Mouse (Mus musculus): ENCODE results near the gene Vmn2r81.
"Not testable (repeated sequence)": the region's sequence is repeated elsewhere in the genome, so short reads cannot be mapped to it uniquely, and the experiment has no call there.

Vmn2r81 gene

DNA sequence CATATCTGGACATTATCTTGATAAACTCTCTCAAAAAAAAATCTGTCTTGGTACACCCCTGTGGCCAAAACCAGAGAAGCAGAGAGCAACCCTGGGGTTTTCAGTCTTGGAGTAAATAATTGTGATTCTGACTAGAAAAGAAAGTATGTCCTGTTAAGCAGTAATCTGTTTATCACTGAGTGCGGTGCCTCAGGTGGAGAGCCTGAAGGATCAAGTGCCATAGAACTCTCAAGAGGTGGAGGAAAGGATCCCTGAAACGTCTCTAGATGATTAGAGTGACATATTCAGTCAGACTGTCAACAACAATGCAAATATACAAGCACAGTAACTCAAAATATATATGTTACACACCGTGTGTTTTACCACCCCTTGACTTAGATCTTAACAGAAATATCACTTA, at the start of gene Vmn2r81:
Gene Vmn2r81 (plus strand): TSS at position 301 of the 400 bp plus-strand sequence.
- not testable (repeated sequence) for DNase-seq

DNA sequence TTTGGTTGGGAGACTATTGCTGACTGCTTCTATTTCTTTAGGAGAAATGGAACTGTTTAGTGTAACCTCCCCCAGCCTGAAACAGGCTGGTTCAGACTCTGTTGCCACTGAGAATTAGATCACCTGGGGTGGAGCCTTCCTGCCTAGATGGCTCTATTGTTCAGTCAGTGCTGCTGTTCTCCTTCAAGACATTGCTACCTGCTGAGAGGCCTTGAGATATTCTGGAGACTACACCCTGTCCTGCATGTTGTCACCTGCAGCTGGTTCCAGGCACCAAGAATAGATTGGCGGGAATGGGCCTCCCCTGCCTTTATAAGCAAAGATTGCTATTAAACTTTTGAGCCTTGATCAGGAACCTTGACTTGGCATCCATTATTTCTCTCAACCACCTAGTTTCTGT, 47.5 kb upstream of the Vmn2r81 start:
- DNase-seq = not testable (repeated sequence)

- no peak for DNase-seq
Observed at GRCm38 (mm10) chr10:79220432-79220831, 27.1 kb upstream of the Vmn2r81 start.

DNA sequence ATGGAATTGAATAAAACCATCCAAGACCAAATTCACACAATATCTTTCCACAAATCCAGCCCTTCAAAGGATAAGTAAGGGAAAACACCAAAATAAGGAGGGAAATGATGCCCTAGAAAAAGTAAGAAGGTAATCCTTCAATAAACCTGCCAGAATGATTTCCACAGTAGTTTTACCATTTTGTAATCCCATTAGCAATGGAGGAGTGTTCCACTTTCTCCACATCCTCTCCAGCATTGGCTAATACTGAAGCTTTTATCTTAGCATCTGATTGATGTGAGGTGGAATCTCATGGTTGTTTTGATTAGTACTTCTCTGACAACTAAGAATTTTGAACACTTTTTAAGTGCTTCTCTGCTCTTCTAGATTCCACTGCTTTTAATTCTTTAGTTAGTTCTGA, 25.9 kb upstream of the Vmn2r81 start:
- DNase-seq = no peak

- DNase-seq = no peak
Observed at GRCm38 (mm10) chr10:79222214-79222613, 25.3 kb upstream of the Vmn2r81 start.

- not testable (repeated sequence) for DNase-seq
Observed at GRCm38 (mm10) chr10:79322033-79322736, 74.7 kb downstream of the Vmn2r81 start.

- no peak for DNase-seq
Observed at GRCm38 (mm10) chr10:79322737-79323086, 75.2 kb downstream of the Vmn2r81 start.

Data from thymus, postnatal 25 days (tissue).